Mouse (Mus musculus) heart, embryonic 16.5 days (tissue): Measurements from ENCODE around the gene Shisal2b. TPM values are rescaled to one million over a fixed set of nuclear protein-coding genes. Genes with fewer than 3 reads are reported as not detected.
"Not testable (repeated sequence)": the region's sequence is repeated elsewhere in the genome, so short reads cannot be mapped to it uniquely, and the experiment has no call there.

Experiments
- ATAC-seq: fragments of 200-750 bp; cut with Nextera tagmentation; replicated peaks from 2 replicates; pipeline ENCODE4 v1.8.0; 2017; ENCODE audit warnings: moderate number of reproducible peaks; ENCODE audit not compliant: insufficient read depth, low FRiP score; ENCODE audit errors: extremely low read depth
- H3K27ac ChIP-seq: fragments of 300-500 bp; sonication (generic); 2 replicates; pipeline ENCODE4 v1.5.1; 2014; ENCODE audit warnings: mild to moderate bottlenecking, low read length, control low read depth, moderate library complexity
- H3K27me3 ChIP-seq: fragments of 300-500 bp; sonication (generic); 2 replicates; pipeline ENCODE4 v1.6.1; 2014; ENCODE audit warnings: low read length, mixed read lengths; ENCODE audit not compliant: control insufficient read depth, insufficient read depth
- H3K36me3 ChIP-seq: fragments of 300-500 bp; sonication (generic); 2 replicates; pipeline ENCODE4 v1.6.1; 2014; ENCODE audit not compliant: control insufficient read depth, insufficient read depth
- H3K4me1 ChIP-seq: fragments of 300-500 bp; sonication (generic); 2 replicates; pipeline ENCODE4 v1.6.1; 2014; ENCODE audit warnings: low read length, mixed read lengths; ENCODE audit not compliant: control insufficient read depth, insufficient read depth
- H3K4me2 ChIP-seq: fragments of 300-500 bp; sonication (generic); 2 replicates; pipeline ENCODE4 v1.6.1; 2014; ENCODE audit warnings: low read depth, mild to moderate bottlenecking, control low read depth, low read length
- H3K4me3 ChIP-seq: fragments of 300-500 bp; sonication (generic); 2 replicates; pipeline ENCODE4 v1.5.1; 2014; ENCODE audit warnings: mild to moderate bottlenecking, control low read depth, low read length
- H3K9ac ChIP-seq: fragments of 300-500 bp; sonication (generic); 2 replicates; pipeline ENCODE4 v1.6.1; 2014; ENCODE audit warnings: low read length, control low read depth
- H3K9me3 ChIP-seq: fragments of 300-500 bp; sonication (generic); replicated peaks from 2 replicates; pipeline ENCODE4 v1.6.1; 2016; ENCODE audit warnings: low read length; ENCODE audit not compliant: control insufficient read depth
- WGBS: fragments of 180-500 bp; shearing (Covaris S2); extraction: QIAGEN DNeasy Blood & Tissue Kit; methylation state at CpG from one replicate; pipeline ENCODE4 v1.1.7; 2014; 5-methylcytosine and 5-hydroxymethylcytosine counted together
- polyA plus RNA-seq: library from polyadenylated mRNA; unstranded; fragments of >200 nt; fragmentation: Nextera tagmentation; extraction: Ambion mirVana; gene quantifications from 2 replicates; pipeline ENCODE4 v1.2.1, GENCODE M21; 2015

The Shisal2b gene
- not detected in 2 replicates for polyA plus RNA-seq

DNA sequence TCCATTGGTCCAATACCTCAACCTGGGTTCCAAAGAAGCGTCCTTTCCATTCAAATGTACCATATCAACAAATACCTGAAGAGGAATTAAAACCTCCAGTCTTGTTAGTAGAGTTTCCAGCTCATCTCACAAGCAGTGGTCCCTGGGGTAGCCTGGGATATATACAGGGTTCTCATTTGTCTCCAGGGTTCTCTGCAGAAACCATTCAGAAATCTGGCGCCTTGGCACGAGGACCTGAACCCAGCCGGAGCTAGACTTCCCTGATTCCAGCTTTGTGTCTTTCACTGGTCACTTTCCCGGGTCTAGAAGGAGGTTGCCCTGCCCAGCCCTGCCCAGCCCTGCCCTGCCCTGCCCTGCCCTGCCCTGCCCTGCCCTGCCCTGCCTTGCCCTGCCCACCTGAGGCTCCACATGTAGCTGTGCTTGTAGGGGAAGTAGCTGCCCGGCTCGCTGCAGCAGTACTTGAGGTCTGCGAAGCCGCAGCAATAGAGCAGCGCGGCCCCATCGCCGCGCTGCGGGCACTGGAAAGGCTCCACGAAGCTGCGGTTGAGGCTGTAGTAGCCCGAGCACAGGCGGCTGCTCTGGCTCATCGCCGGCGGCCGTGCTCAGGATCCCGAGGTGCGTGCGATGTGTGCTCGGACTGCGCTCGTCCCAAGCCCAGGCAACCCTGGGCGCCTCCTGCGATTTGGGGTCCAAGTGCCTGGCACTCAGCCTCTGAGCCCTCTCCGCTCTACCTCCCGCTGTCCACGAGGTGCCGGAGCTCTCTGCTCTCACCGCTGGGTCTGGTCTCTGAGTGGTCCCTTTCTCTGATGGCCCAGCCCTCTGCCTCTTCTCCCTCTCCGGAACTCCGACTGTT is at the start of gene Shisal2b:
Shisal2b (minus strand) TSS at position 767 of the 853 bp plus-strand sequence.
- peak within 1 kb of the TSS; percentile 65 for H3K9ac ChIP-seq
- no peaks in the 10 kb centered on the region for H3K4me1 ChIP-seq
- peak; percentile 60 for ATAC-seq
- peak within 1 kb of the TSS; percentile 56 for H3K4me3 ChIP-seq
- H3K27ac ChIP-seq: no peak within 1 kb of the TSS
- H3K9me3 ChIP-seq: no peaks in the 10 kb centered on the region
- H3K36me3 ChIP-seq: no peaks in the 10 kb centered on the region
- peak within 1 kb of the TSS; percentile 95 for H3K4me2 ChIP-seq
- WGBS: 5% methylated on average over 38 of the region's 38 CpGs
- H3K27me3 ChIP-seq: peaks cover 11% of the 10 kb centered on the region; the same call in 1 of the 2 replicates

DNA sequence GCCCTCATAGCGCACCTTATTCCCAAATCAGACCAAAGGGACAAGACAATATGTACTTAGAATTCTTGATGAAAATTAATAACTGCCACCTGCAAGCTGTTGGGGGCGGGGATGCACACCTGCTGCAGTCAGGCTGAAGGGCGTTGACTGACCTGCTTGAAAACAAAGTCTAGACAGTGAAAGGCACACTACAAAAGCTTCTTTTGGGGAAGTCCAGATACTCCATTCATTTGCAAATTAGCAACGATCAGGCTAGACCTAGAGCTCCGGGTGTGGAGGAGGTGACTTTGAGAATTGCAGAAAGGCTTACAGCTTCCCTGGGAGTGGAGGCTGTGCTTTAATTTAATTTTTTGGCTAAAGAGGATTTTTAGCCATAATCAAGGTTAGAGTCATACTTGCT is 47.9 kb upstream of the Shisal2b start:
- not testable (repeated sequence) for H3K4me1 ChIP-seq, H3K9ac ChIP-seq, H3K4me3 ChIP-seq, H3K36me3 ChIP-seq, H3K27me3 ChIP-seq, H3K27ac ChIP-seq, H3K4me2 ChIP-seq, H3K9me3 ChIP-seq, ATAC-seq
- WGBS: 85% methylated on average over 5 of the region's 5 CpGs

DNA sequence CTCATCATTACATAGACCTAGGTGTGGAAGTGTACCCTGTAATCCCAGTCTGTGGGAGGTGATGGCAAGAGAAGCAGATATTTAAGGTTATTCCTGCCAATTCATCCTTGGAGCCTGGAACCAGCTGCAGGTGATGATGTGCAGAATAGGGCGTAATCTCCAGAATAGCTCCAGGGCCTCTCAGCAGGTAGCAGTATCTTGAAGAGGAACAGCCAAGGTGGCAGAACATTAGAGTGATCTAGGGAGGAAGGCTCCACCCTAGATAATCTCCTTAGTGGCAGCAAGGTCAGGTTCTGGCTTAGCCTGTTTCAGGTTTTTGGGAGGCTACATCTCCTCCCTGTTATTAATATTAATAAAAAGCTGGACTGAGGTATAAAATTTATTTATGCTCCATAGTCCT is 47.3 kb upstream of the Shisal2b start:
- not testable (repeated sequence) for H3K36me3 ChIP-seq, H3K4me2 ChIP-seq, ATAC-seq, H3K9me3 ChIP-seq, H3K9ac ChIP-seq, H3K4me3 ChIP-seq, H3K27me3 ChIP-seq, H3K4me1 ChIP-seq, H3K27ac ChIP-seq
- WGBS: 97% methylated on average over 1 of the region's 1 CpGs

DNA sequence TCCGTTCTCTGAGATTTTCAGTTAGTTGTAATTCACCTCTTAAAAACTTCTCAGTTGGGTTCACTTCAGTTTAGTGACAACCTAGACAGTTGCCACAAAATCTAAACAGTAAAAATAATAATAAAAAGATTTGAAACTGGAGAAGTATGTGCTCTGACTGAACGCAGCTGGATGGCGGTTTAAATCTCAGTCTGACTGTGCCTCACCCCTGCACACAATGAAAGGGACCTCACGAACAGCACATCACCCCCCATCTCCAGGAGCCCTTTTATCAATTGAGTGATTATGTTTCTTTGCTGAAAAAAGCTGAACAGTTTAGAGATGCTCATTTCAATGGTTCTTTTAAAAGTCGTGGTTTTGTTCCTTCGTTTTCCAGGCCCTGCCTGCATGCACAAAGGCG is 45.0 kb upstream of the Shisal2b start:
- Histone ChIP-seq H3K4me2 (no peak overlapping the region), H3K27ac (no peak overlapping the region), H3K4me1 (no peaks in the 10 kb centered on the region), H3K36me3 (no peaks in the 10 kb centered on the region), H3K4me3 (no peak overlapping the region), H3K9ac (no peak overlapping the region), H3K27me3 (no peaks in the 10 kb centered on the region), H3K9me3 (no peaks in the 10 kb centered on the region)
- WGBS: 62% methylated on average over 7 of the region's 7 CpGs
- no peak for ATAC-seq

DNA sequence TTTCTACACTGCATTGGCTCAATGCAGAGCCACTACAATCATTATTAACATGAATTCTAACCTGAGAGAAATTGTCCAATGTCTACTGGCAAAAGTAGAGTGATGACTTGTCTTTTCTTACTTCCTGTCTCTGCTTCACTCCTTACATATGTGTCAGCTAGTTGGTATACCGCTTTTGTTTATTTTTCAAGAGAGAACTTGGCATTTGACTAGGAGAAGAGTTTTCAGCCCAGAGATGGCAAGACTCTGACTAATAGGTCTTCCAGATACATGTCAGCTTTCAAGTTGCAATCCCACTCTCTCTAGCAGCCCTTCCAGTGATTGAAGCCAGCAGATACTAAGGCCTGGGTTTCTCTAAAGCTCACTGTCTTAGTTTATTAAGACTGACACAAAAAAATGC is 31.1 kb upstream of the Shisal2b start:
- no peaks in the 10 kb centered on the region for H3K27me3 ChIP-seq

DNA sequence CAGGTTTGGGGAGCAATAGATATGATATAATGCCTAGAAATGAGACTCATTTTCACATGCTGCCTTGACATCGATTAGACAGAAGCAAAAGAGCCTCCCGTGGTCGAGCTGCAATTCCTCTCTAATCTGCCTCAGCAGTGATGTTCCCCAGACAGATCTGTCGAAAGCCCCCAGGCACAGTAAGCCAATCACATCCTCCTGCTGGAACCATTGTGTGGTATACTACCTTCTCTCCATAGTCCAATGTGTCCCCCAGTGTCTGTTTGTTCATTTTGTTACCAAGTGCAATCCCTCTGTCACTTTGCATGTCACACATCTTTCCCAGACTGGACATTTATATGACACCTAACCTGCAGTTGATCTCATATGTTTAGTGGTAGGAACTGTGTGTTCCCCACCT is 28.6 kb upstream of the Shisal2b start:
- 37% methylated on average over 4 of the region's 4 CpGs for WGBS
- Histone ChIP-seq H3K4me2 (no peak overlapping the region), H3K9me3 (no peaks in the 10 kb centered on the region), H3K4me1 (no peaks in the 10 kb centered on the region), H3K9ac (no peak overlapping the region), H3K27me3 (no peaks in the 10 kb centered on the region), H3K27ac (no peak overlapping the region), H3K4me3 (no peak overlapping the region), H3K36me3 (no peaks in the 10 kb centered on the region)
- no peak for ATAC-seq

More for the DNA sequence above, 31.1 kb upstream of the Shisal2b start:
- Histone ChIP-seq H3K9ac (no peak overlapping the region), H3K36me3 (no peaks in the 10 kb centered on the region), H3K4me2 (no peak overlapping the region), H3K27ac (no peak overlapping the region), H3K4me3 (no peak overlapping the region), H3K4me1 (no peaks in the 10 kb centered on the region), H3K9me3 (no peaks in the 10 kb centered on the region)
- no peak for ATAC-seq
- WGBS: 81% methylated on average over 1 of the region's 1 CpGs

DNA sequence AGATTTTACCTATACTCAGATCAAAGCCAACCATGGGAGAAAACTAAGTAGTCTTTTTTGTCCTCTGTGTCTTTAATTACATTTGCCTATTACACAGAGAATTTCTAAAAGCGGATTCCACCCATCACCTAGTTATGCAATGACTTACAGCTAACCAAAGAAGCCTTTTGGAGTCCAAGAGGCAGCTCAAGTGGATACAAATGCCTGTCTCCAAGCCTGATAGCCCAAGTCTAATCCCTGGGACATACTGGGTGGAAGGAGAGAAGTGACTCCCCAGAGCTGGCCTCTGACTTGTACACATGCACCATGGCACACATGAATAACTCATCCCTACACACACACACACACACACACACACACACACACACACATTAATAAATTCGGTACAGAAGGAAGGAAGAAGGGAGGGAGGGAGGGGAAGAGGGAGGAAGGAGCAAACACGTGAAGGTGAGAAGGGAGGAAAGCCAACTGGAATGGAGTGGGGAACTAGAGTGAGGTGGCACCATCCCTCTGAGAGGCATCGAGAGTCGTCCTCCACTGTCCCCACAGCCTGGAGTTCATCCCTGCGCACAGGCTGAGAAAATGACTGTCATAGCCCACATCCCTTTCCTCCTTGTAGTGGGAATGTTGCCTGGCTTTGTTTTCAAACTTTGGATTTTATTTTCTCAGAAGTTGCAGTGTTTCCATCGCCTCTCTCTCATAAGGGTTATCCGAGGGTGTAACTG is 22.8 kb upstream of the Shisal2b start:
- Histone ChIP-seq H3K27me3 (no peaks in the 10 kb centered on the region), H3K27ac (no peak overlapping the region), H3K9me3 (no peaks in the 10 kb centered on the region), H3K4me1 (no peaks in the 10 kb centered on the region), H3K4me3 (no peak overlapping the region), H3K4me2 (no peak overlapping the region), H3K36me3 (no peaks in the 10 kb centered on the region), H3K9ac (no peak overlapping the region)
- 59% methylated on average over 7 of the region's 8 CpGs for WGBS
- ATAC-seq: no peak

DNA sequence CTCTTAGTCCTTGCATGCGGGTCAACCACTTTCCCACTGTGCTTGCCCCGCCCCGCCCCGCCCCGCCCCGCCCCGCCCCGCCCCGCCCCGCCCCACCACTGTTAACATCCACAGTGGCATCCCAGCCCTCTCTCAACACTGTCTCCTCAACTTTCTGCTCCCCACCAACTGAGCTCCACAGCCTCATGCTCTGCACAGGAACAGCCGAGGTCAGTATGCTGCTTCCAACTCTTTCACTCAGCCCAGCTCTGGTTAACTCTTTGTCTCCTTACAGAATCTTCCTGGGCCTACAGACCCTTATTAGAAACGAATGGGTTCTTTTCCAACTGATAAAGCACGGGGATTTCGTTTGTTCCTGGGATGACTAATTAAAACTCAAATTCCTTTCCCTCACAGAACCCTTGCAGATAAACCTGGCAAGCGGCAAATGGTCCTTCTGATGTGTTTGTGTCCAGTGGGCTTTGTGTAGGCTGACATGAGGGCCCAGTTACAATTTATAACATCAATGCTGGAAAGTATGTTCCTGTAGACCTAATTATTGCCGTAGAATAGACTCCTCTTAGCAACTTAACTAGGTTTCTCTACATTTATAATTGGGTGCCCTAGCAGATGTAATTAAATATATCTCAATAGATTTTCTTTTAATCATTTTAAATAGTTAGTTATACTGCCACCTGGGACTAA is 20.0 kb upstream of the Shisal2b start:
- ATAC-seq: no peak
- Histone ChIP-seq H3K9ac (no peak overlapping the region), H3K36me3 (no peaks in the 10 kb centered on the region), H3K9me3 (no peaks in the 10 kb centered on the region), H3K4me3 (no peak overlapping the region), H3K27me3 (no peaks in the 10 kb centered on the region), H3K27ac (no peak overlapping the region), H3K4me2 (no peak overlapping the region), H3K4me1 (no peaks in the 10 kb centered on the region)
- 24% methylated on average over 14 of the region's 16 CpGs for WGBS

DNA sequence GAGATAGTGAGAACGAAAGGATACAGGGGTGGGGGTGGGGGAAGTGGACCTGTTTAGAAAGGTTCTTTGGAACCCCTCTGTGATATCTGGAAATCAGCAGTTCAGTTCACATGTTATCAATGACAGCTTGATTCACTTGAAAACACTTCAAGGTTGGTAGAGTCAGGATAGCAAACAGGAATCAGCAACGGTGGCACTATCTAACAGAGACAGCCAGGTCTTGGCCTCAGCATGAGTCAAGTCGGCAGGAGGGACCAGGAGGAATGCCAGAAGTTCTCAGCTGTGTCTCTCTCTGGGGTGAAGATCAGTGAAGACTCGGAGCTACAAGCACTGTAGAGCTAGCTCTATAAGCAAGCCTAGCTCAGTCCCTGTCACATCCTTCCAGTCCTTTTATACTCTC is 14.8 kb upstream of the Shisal2b start:
- H3K9me3 ChIP-seq: no peaks in the 10 kb centered on the region
- no peaks in the 10 kb centered on the region for H3K4me1 ChIP-seq
- H3K9ac ChIP-seq: no peak overlapping the region
- no peak for ATAC-seq
- H3K4me3 ChIP-seq: no peak overlapping the region
- H3K27me3 ChIP-seq: no peaks in the 10 kb centered on the region
- 42% methylated on average over 4 of the region's 4 CpGs for WGBS
- H3K4me2 ChIP-seq: no peak overlapping the region
- no peaks in the 10 kb centered on the region for H3K36me3 ChIP-seq
- H3K27ac ChIP-seq: no peak overlapping the region
